Mouse (Mus musculus): ENCODE measurements at regions not wholly inside any gene's neighbourhood (a gene's known extent, or its start where the extent isn't known, plus 50 kb on each side); places are given as distances from the start of the nearest gene placed in this dataset.

DNA sequence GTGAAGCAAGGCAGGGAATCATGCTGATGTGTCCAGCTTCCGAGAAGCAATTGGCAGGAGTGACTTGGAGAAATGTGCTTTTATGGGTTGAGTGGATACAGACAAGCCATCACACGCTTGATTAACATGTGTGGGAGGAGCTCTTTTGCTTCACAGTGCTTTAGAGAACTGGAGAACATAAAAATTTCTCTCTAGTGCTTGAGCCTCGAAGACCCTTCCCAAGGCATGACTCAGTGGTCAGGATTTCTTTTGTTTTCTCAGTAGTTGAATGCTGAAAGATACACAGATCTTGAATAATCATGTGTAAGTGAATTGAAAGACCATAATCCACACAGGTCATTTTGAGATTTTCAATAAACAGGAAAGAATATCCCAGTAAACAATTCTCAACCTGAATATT, 721.9 kb downstream of the Hace1 start:
- Histone ChIP-seq H3K36me3 (ENCODE audit: control insufficient read depth, insufficient read depth, low read length) (no peaks in the 10 kb centered on the region), H3K27me3 (ENCODE audit: control insufficient read depth, insufficient read depth, low read length) (no peaks in the 10 kb centered on the region), H3K4me1 (ENCODE audit: control insufficient read depth in 2 of 2, insufficient read depth in 2 of 2, low read length in 2 of 2) (no peaks in the 10 kb centered on the region), H3K4me3 (ENCODE audit: control insufficient read depth in 1 of 2, insufficient read depth in 1 of 2, low read depth in 1 of 2, low read length in 2 of 2) (no peak overlapping the region), H3K9me3 (ENCODE audit: control insufficient read depth, low read length) (no peaks in the 10 kb centered on the region), H3K27ac (replicated peaks in 1 of 2; ENCODE audit: control insufficient read depth in 1 of 2, insufficient read depth in 1 of 2, low read depth in 2 of 2, low read length in 2 of 2) (no peak overlapping the region), H3K9ac (ENCODE audit: low read length) (no peak overlapping the region), H3K4me2 (ENCODE audit: low read length) (no peak overlapping the region)
- no peak for ATAC-seq (ENCODE audit: insufficient number of reproducible peaks, insufficient read depth, low FRiP score, low read depth)
- 55% methylated on average over 3 of the region's 3 CpGs for WGBS

DNA sequence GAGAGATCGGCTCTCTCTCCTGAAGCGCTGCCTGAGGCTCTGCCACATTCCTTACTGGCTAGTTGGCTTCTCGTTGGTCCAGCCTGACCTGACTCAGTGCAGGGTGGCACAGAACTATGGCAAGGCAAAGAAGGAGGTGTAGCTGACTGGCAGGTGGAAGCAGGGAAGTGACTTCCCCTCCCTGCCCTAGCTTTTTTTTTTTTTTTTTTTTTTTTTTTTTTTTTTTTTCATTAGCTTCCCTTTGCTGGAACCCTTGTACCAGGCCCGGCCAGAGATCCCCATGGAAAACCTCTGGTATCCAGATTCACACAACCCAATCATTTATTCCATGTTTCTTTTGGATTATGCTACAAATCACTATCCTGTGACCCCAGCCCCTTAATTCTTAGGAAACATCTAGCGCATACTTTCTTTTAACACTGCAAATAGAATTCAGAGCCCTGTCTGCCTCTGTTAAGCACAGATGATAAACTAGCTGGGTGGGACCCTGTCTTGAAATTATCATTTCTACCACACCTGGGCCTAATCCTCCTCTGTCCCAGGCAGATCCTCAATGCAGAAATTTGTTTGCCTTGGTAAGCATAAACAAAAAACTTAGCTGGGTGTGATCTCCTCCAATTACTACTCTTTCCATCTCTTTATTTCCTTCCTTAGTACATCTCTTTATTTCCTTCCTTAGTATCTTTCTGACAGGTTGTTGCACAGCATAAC, 742.9 kb downstream of the Hace1 start:
- no peaks in the 10 kb centered on the region for H3K9me3 ChIP-seq (ENCODE audit: control insufficient read depth, low read length)
- no peak overlapping the region for H3K9ac ChIP-seq (ENCODE audit: low read length)
- H3K36me3 ChIP-seq (ENCODE audit: control insufficient read depth, insufficient read depth, low read length): no peaks in the 10 kb centered on the region
- H3K27ac ChIP-seq (replicated peaks in 1 of 2; ENCODE audit: control insufficient read depth in 1 of 2, insufficient read depth in 1 of 2, low read depth in 2 of 2, low read length in 2 of 2): no peak overlapping the region
- no peaks in the 10 kb centered on the region for H3K4me1 ChIP-seq (ENCODE audit: control insufficient read depth in 2 of 2, insufficient read depth in 2 of 2, low read length in 2 of 2)
- H3K4me3 ChIP-seq (ENCODE audit: control insufficient read depth in 1 of 2, insufficient read depth in 1 of 2, low read depth in 1 of 2, low read length in 2 of 2): no peak overlapping the region
- ATAC-seq (ENCODE audit: insufficient number of reproducible peaks, insufficient read depth, low FRiP score, low read depth): no peak
- no peak overlapping the region for H3K4me2 ChIP-seq (ENCODE audit: low read length)
- 90% methylated on average over 5 of the region's 5 CpGs for WGBS
- H3K27me3 ChIP-seq (ENCODE audit: control insufficient read depth, insufficient read depth, low read length): no peaks in the 10 kb centered on the region

DNA sequence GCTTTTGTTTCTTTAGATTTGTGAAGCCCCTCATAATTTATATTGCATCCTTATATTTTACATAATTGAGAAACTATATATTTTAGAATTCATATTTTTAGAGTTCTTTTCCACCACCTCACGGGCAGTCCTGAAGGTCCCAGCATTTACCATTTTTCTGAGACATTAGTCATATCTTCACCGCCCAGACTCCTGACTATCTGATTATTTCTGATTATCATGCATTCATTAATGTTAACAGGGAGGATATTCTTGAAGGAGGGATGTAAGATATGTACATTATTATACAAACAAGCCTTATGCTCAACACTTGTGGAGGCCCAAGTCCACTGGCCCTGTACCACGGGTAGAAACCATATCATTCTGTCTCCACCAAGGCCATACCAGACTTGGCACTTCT, 743.4 kb downstream of the Hace1 start:
- no peaks in the 10 kb centered on the region for H3K36me3 ChIP-seq (ENCODE audit: control insufficient read depth, insufficient read depth, low read length)
- no peak overlapping the region for H3K4me3 ChIP-seq (ENCODE audit: control insufficient read depth in 1 of 2, insufficient read depth in 1 of 2, low read depth in 1 of 2, low read length in 2 of 2)
- no peak for ATAC-seq (ENCODE audit: insufficient number of reproducible peaks, insufficient read depth, low FRiP score, low read depth)
- WGBS: 83% methylated on average over 3 of the region's 3 CpGs
- H3K4me1 ChIP-seq (ENCODE audit: control insufficient read depth in 2 of 2, insufficient read depth in 2 of 2, low read length in 2 of 2): no peaks in the 10 kb centered on the region
- H3K9me3 ChIP-seq (ENCODE audit: control insufficient read depth, low read length): no peaks in the 10 kb centered on the region
- no peak overlapping the region for H3K4me2 ChIP-seq (ENCODE audit: low read length)
- H3K9ac ChIP-seq (ENCODE audit: low read length): no peak overlapping the region
- H3K27me3 ChIP-seq (ENCODE audit: control insufficient read depth, insufficient read depth, low read length): no peaks in the 10 kb centered on the region
- no peak overlapping the region for H3K27ac ChIP-seq (replicated peaks in 1 of 2; ENCODE audit: control insufficient read depth in 1 of 2, insufficient read depth in 1 of 2, low read depth in 2 of 2, low read length in 2 of 2)

- Histone ChIP-seq H3K9ac (ENCODE audit: low read length) (no peak overlapping the region), H3K27ac (replicated peaks in 1 of 2; ENCODE audit: control insufficient read depth in 1 of 2, insufficient read depth in 1 of 2, low read depth in 2 of 2, low read length in 2 of 2) (no peak overlapping the region), H3K4me3 (ENCODE audit: control insufficient read depth in 1 of 2, insufficient read depth in 1 of 2, low read depth in 1 of 2, low read length in 2 of 2) (no peak overlapping the region), H3K4me2 (ENCODE audit: low read length) (no peak overlapping the region), H3K9me3 (ENCODE audit: control insufficient read depth, low read length) (no peaks in the 10 kb centered on the region), H3K36me3 (ENCODE audit: control insufficient read depth, insufficient read depth, low read length) (no peaks in the 10 kb centered on the region), H3K27me3 (ENCODE audit: control insufficient read depth, insufficient read depth, low read length) (no peaks in the 10 kb centered on the region), H3K4me1 (ENCODE audit: control insufficient read depth in 2 of 2, insufficient read depth in 2 of 2, low read length in 2 of 2) (no peaks in the 10 kb centered on the region)
- no peak for ATAC-seq (ENCODE audit: insufficient number of reproducible peaks, insufficient read depth, low FRiP score, low read depth)
- 67% methylated on average over 1 of the region's 1 CpGs for WGBS
These were observed 751.4 kb downstream of the Hace1 start for GRCm38 (mm10) chr10:46329052-46329451.

GRCm38 (mm10) chr10:46331599-46332283, 754.1 kb downstream of the Hace1 start:
- Histone ChIP-seq H3K4me2 (ENCODE audit: low read length) (no peak overlapping the region), H3K9me3 (ENCODE audit: control insufficient read depth, low read length) (no peaks in the 10 kb centered on the region)
- ATAC-seq (ENCODE audit: insufficient number of reproducible peaks, insufficient read depth, low FRiP score, low read depth): no peak

GRCm38 (mm10) chr10:46333231-46333630, 755.6 kb downstream of the Hace1 start:
- no peak overlapping the region for H3K9ac ChIP-seq (ENCODE audit: low read length)
- ATAC-seq (ENCODE audit: insufficient number of reproducible peaks, insufficient read depth, low FRiP score, low read depth): no peak
- no peak overlapping the region for H3K4me3 ChIP-seq (ENCODE audit: control insufficient read depth in 1 of 2, insufficient read depth in 1 of 2, low read depth in 1 of 2, low read length in 2 of 2)

More at GRCm38 (mm10) chr10:46331599-46332283, 754.1 kb downstream of the Hace1 start:
- H3K4me1 ChIP-seq (ENCODE audit: control insufficient read depth in 2 of 2, insufficient read depth in 2 of 2, low read length in 2 of 2): no peaks in the 10 kb centered on the region
- no peaks in the 10 kb centered on the region for H3K27me3 ChIP-seq (ENCODE audit: control insufficient read depth, insufficient read depth, low read length)
- no peak overlapping the region for H3K9ac ChIP-seq (ENCODE audit: low read length)
- no peak overlapping the region for H3K27ac ChIP-seq (replicated peaks in 1 of 2; ENCODE audit: control insufficient read depth in 1 of 2, insufficient read depth in 1 of 2, low read depth in 2 of 2, low read length in 2 of 2)
- no peaks in the 10 kb centered on the region for H3K36me3 ChIP-seq (ENCODE audit: control insufficient read depth, insufficient read depth, low read length)
- no peak overlapping the region for H3K4me3 ChIP-seq (ENCODE audit: control insufficient read depth in 1 of 2, insufficient read depth in 1 of 2, low read depth in 1 of 2, low read length in 2 of 2)

DNA sequence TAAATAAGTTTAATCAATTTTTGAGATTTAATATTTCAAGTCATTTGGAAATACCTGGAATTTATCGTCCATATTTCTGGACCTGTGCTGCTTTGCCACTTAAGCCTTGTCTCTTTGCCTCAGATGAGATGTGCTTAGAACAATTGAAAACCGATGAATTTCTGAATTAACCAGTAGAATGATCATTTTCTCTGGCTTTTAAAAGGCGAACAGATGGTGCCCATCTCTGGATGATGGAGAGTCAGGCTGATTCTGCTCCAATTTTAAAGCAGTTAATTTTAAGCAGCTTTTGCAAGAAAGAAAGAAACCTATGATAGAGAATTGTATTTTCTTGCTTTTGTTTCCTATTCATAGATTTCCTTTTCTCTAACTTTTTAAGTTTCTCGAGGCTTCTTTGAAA, 767.7 kb downstream of the Hace1 start:
- no peak overlapping the region for H3K27ac ChIP-seq (replicated peaks in 1 of 2; ENCODE audit: control insufficient read depth in 1 of 2, insufficient read depth in 1 of 2, low read depth in 2 of 2, low read length in 2 of 2)
- H3K9ac ChIP-seq (ENCODE audit: low read length): no peak overlapping the region
- no peaks in the 10 kb centered on the region for H3K36me3 ChIP-seq (ENCODE audit: control insufficient read depth, insufficient read depth, low read length)
- 67% methylated on average over 4 of the region's 4 CpGs for WGBS
- H3K4me3 ChIP-seq (ENCODE audit: control insufficient read depth in 1 of 2, insufficient read depth in 1 of 2, low read depth in 1 of 2, low read length in 2 of 2): no peak overlapping the region
- no peak overlapping the region for H3K4me2 ChIP-seq (ENCODE audit: low read length)
- no peaks in the 10 kb centered on the region for H3K9me3 ChIP-seq (ENCODE audit: control insufficient read depth, low read length)
- no peak for ATAC-seq (ENCODE audit: insufficient number of reproducible peaks, insufficient read depth, low FRiP score, low read depth)
- no peaks in the 10 kb centered on the region for H3K27me3 ChIP-seq (ENCODE audit: control insufficient read depth, insufficient read depth, low read length)
- no peaks in the 10 kb centered on the region for H3K4me1 ChIP-seq (ENCODE audit: control insufficient read depth in 2 of 2, insufficient read depth in 2 of 2, low read length in 2 of 2)

More at GRCm38 (mm10) chr10:46333231-46333630, 755.6 kb downstream of the Hace1 start:
- H3K4me2 ChIP-seq (ENCODE audit: low read length): no peak overlapping the region
- no peaks in the 10 kb centered on the region for H3K4me1 ChIP-seq (ENCODE audit: control insufficient read depth in 2 of 2, insufficient read depth in 2 of 2, low read length in 2 of 2)
- no peaks in the 10 kb centered on the region for H3K9me3 ChIP-seq (ENCODE audit: control insufficient read depth, low read length)
- no peak overlapping the region for H3K27ac ChIP-seq (replicated peaks in 1 of 2; ENCODE audit: control insufficient read depth in 1 of 2, insufficient read depth in 1 of 2, low read depth in 2 of 2, low read length in 2 of 2)
- H3K27me3 ChIP-seq (ENCODE audit: control insufficient read depth, insufficient read depth, low read length): no peaks in the 10 kb centered on the region
- H3K36me3 ChIP-seq (ENCODE audit: control insufficient read depth, insufficient read depth, low read length): no peaks in the 10 kb centered on the region

DNA sequence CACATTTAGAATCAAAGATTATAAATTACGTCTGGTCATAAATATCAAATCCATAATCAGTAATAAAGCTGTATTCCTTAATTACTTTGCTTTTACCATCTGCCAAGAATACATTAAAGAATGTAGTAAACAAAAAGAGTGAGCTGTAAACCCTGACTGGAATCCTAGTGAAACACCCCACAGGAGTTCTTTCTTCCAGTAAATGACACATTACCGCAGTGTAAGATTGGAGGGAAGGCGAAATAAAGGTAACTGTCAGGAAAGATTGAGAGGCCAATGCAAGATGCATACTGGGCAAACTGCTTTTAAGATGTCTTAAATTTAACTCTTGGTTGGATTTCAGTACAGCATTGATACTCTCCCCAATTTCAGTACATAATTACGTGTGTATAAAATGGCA, 772.0 kb downstream of the Hace1 start:
- Histone ChIP-seq H3K4me3 (ENCODE audit: control insufficient read depth in 1 of 2, insufficient read depth in 1 of 2, low read depth in 1 of 2, low read length in 2 of 2) (no peak overlapping the region), H3K4me1 (ENCODE audit: control insufficient read depth in 2 of 2, insufficient read depth in 2 of 2, low read length in 2 of 2) (no peaks in the 10 kb centered on the region)
- WGBS: 83% methylated on average over 4 of the region's 4 CpGs

More for the DNA sequence above, 772.0 kb downstream of the Hace1 start:
- Histone ChIP-seq H3K9ac (ENCODE audit: low read length) (no peak overlapping the region), H3K27me3 (ENCODE audit: control insufficient read depth, insufficient read depth, low read length) (no peaks in the 10 kb centered on the region), H3K9me3 (ENCODE audit: control insufficient read depth, low read length) (no peaks in the 10 kb centered on the region), H3K4me2 (ENCODE audit: low read length) (no peak overlapping the region), H3K27ac (replicated peaks in 1 of 2; ENCODE audit: control insufficient read depth in 1 of 2, insufficient read depth in 1 of 2, low read depth in 2 of 2, low read length in 2 of 2) (no peak overlapping the region), H3K36me3 (ENCODE audit: control insufficient read depth, insufficient read depth, low read length) (no peaks in the 10 kb centered on the region)
- ATAC-seq (ENCODE audit: insufficient number of reproducible peaks, insufficient read depth, low FRiP score, low read depth): no peak

All from heart, embryonic 14.5 days (tissue).